Mouse (Mus musculus) olfactory bulb, adult 2 months (tissue): ENCODE data around the gene Orm3.

Experiments
- CTCF ChIP-seq: fragments of 200-500 bp; IDR thresholded peaks from 2 replicates; pipeline ENCODE4 v1.5.1; 2012; ENCODE audit warnings: low read depth, mild to moderate bottlenecking, low read length, moderate library complexity; ENCODE audit not compliant: insufficient read depth
- POLR2A ChIP-seq: fragments of 200-500 bp; IDR thresholded peaks from 2 replicates; pipeline ENCODE4 v1.6.1; 2012; ENCODE audit warnings: mild to moderate bottlenecking, low read depth, low read length, moderate library complexity; ENCODE audit not compliant: insufficient read depth

DNA sequence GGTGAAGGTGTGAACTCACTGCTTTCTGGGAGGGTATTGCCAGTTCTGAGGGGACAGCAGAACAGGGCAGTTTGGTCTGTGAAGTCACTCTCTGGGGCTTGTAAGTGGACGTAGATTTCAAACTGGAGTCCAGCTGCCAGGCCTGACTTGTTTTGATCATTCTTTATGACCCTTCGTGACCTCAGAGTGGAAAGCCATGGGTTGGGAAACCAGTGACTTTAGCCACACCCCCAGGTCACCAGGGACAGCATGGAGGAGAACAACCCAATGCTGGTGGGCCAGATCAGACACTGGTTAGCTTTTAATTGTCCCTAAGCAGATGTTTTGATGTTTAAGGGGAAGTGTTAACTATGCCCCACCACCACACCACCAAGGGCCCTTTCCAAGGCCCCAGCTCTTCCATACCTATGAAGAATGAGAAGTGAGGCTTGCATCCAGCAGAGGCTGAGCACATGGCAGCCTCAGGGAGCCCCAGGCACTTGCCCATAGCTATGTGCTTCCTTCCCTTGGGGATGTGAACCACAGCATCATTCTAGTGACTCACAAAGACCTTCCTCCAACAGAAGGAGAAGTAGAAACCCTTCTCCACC lies 1.1 kb downstream of the Orm3 start:
- TF ChIP-seq POLR2A = no peak
- TF ChIP-seq CTCF = no peak
